Mouse (Mus musculus): ENCODE data around the gene Serpine1. TPM values are rescaled to one million over a fixed set of nuclear protein-coding genes. Genes with fewer than 3 reads are reported as not detected.

Serpine1 gene
- total and polyA plus RNA-seq, 3 experiments = 0.04 to 0.11 TPM; not detected in 1

GRCm38 (mm10) chr5:137100660-137101059 is 28.6 kb upstream of the Serpine1 start:
- peaks cover 22 to 51% of the 10 kb centered on the region in 2 experiments for H3K4me1 ChIP-seq (ENCODE audit: control insufficient read depth in 1 of 2, insufficient read depth in 2 of 2, low read length in 2 of 2)
- H3K9ac ChIP-seq (ENCODE audit: control insufficient read depth, low read depth, low read length, poor library complexity, severe bottlenecking) = peak overlapping the region; percentile 19; the same call in 1 of the 2 replicates

GRCm38 (mm10) chr5:137098418-137098817 is 26.4 kb upstream of the Serpine1 start:
- no peak overlapping the region for H3K4me3 ChIP-seq (ENCODE audit: control insufficient read depth in 1 of 2, insufficient read depth in 1 of 2, low read depth in 2 of 2, low read length in 2 of 2)
- H3K9ac ChIP-seq (ENCODE audit: control insufficient read depth, low read depth, low read length, poor library complexity, severe bottlenecking) = peak overlapping the region; percentile 26
- H3K4me1 ChIP-seq (ENCODE audit: control insufficient read depth in 1 of 2, insufficient read depth in 2 of 2, low read length in 2 of 2) = peaks cover 19 to 44% of the 10 kb centered on the region in 2 experiments
- peaks cover 11% of the 10 kb centered on the region for H3K79me2 ChIP-seq (ENCODE audit: control insufficient read depth, insufficient read depth, low read length, poor library complexity)
- peak; percentile 56 for TF ChIP-seq TAL1 (IDR thresholded peaks at IDR 0.05; ENCODE audit: low read length)
- peak; percentile 99 for TF ChIP-seq ETS1 (IDR thresholded peaks at IDR 0.05; ENCODE audit: low read depth, low read length)
- 0 out of 2 replicates have a peak, but pooled peaks have one; percentile 25 for TF ChIP-seq MYB (IDR thresholded peaks at IDR 0.05; ENCODE audit: low read depth, low read length)
- peak; percentile 58 to 76; a peak in 2 of 4 replicates for TF ChIP-seq EP300 (IDR thresholded peaks at IDR 0.05; ENCODE audit: low read depth in 1 of 2, low read length in 2 of 2)
- no peak for TF ChIP-seq MYC (IDR thresholded peaks at IDR 0.05; ENCODE audit: low read depth, low read length)
- no peak; the same call in 1 of the 2 replicates for TF ChIP-seq MAZ (IDR thresholded peaks at IDR 0.05; ENCODE audit: low read depth, low read length)
- no peak for TF ChIP-seq RAD21 (IDR thresholded peaks at IDR 0.05; ENCODE audit: low read depth, low read length)
- peak in 1 of 2 experiments; percentile 35; a peak in 1 of 4 replicates for TF ChIP-seq POLR2A (IDR thresholded peaks at IDR 0.05; ENCODE audit: control insufficient read depth in 1 of 2, insufficient read depth in 1 of 2, low read depth in 1 of 2, low read length in 2 of 2, poor library complexity in 1 of 2)
- no peak for TF ChIP-seq ZC3H11A (IDR thresholded peaks at IDR 0.05; ENCODE audit: low read depth, low read length)
- peak; percentile 79 for TF ChIP-seq SIN3A (IDR thresholded peaks at IDR 0.05; ENCODE audit: low read length)
- TF ChIP-seq GATA1 (IDR thresholded peaks at IDR 0.05; ENCODE audit: low read depth, low read length) = peak; percentile 95
- TF ChIP-seq MAFK (IDR thresholded peaks at IDR 0.05; ENCODE audit: borderline replicate concordance, low read depth, low read length) = no peak
- TF ChIP-seq UBTF (IDR thresholded peaks at IDR 0.05; ENCODE audit: borderline replicate concordance, insufficient read depth, low read depth, low read length) = no peak
- peak; percentile 64; the same call in 1 of the 2 replicates for TF ChIP-seq TCF12 (IDR thresholded peaks at IDR 0.05; ENCODE audit: low read depth, low read length)
- H3K27me3 ChIP-seq (ENCODE audit: control insufficient read depth in 1 of 2, insufficient read depth in 2 of 2, low read length in 2 of 2) = no peaks in the 10 kb centered on the region
- H3K27ac ChIP-seq (ENCODE audit: control insufficient read depth, low read depth, low read length) = peak overlapping the region; percentile 77
- peaks cover 0 to 27% of the 10 kb centered on the region in 2 experiments; a peak in 2 of 4 replicates for H3K36me3 ChIP-seq (ENCODE audit: control insufficient read depth in 1 of 2, insufficient read depth in 2 of 2, low read length in 2 of 2)
- peak; percentile 87 for DNase-seq (ENCODE audit: low read depth, low spot score)
- no peaks in the 10 kb centered on the region for H3K9me3 ChIP-seq (replicated peaks; ENCODE audit: insufficient read depth, low read length)

More at GRCm38 (mm10) chr5:137100660-137101059, 28.6 kb upstream of the Serpine1 start:
- peak; percentile 59 for DNase-seq (ENCODE audit: low read depth, low spot score)
- Histone ChIP-seq H3K27ac (ENCODE audit: control insufficient read depth, low read depth, low read length) (peak overlapping the region; percentile 66), H3K79me2 (ENCODE audit: control insufficient read depth, insufficient read depth, low read length, poor library complexity) (peaks cover 11% of the 10 kb centered on the region), H3K27me3 (ENCODE audit: control insufficient read depth in 1 of 2, insufficient read depth in 2 of 2, low read length in 2 of 2) (no peaks in the 10 kb centered on the region), H3K36me3 (ENCODE audit: control insufficient read depth in 1 of 2, insufficient read depth in 2 of 2, low read length in 2 of 2) (peaks cover 0 to 36% of the 10 kb centered on the region in 2 experiments; a peak in 2 of 4 replicates), H3K4me3 (ENCODE audit: control insufficient read depth in 1 of 2, insufficient read depth in 1 of 2, low read depth in 2 of 2, low read length in 2 of 2) (no peak overlapping the region), H3K9me3 (replicated peaks; ENCODE audit: insufficient read depth, low read length) (no peaks in the 10 kb centered on the region)
- TF ChIP-seq ELF1 (IDR thresholded peaks at IDR 0.05; ENCODE audit: low read depth, low read length) (no peak), RAD21 (IDR thresholded peaks at IDR 0.05; ENCODE audit: low read depth, low read length) (no peak), RCOR1 (IDR thresholded peaks at IDR 0.05; ENCODE audit: low read depth, low read length) (no peak), POLR2AphosphoS5 (IDR thresholded peaks at IDR 0.05; ENCODE audit: borderline replicate concordance, low read depth, low read length) (no peak), TAL1 (IDR thresholded peaks at IDR 0.05; ENCODE audit: low read length) (no peak), ETS1 (IDR thresholded peaks at IDR 0.05; ENCODE audit: low read depth, low read length) (peak; percentile 43), GATA1 (IDR thresholded peaks at IDR 0.05; ENCODE audit: low read depth, low read length) (no peak), EP300 (IDR thresholded peaks at IDR 0.05; ENCODE audit: low read depth in 1 of 2, low read length in 2 of 2) (peak in 1 of 2 experiments; percentile 45; a peak in 1 of 4 replicates), TCF12 (IDR thresholded peaks at IDR 0.05; ENCODE audit: low read depth, low read length) (no peak), MAX (IDR thresholded peaks at IDR 0.05; ENCODE audit: low read length) (no peak), NELFE (IDR thresholded peaks at IDR 0.05; ENCODE audit: low read depth, low read length) (peak; percentile 46), POLR2A (IDR thresholded peaks at IDR 0.05; ENCODE audit: control insufficient read depth in 1 of 2, insufficient read depth in 1 of 2, low read depth in 1 of 2, low read length in 2 of 2, poor library complexity in 1 of 2) (peak in 1 of 2 experiments; percentile 41; a peak in 1 of 4 replicates), MAZ (IDR thresholded peaks at IDR 0.05; ENCODE audit: low read depth, low read length) (no peak), MEF2A (IDR thresholded peaks at IDR 0.05; ENCODE audit: extremely low read depth, insufficient replicate concordance, low read depth, low read length, poor library complexity, severe bottlenecking) (no peak), MAFK (IDR thresholded peaks at IDR 0.05; ENCODE audit: borderline replicate concordance, low read depth, low read length) (no peak), ZNF384 (IDR thresholded peaks at IDR 0.05; ENCODE audit: low read depth, low read length) (no peak), POLR2AphosphoS2 (IDR thresholded peaks at IDR 0.05; ENCODE audit: low read length) (no peak), SIN3A (IDR thresholded peaks at IDR 0.05; ENCODE audit: low read length) (0 out of 2 replicates have a peak, but pooled peaks have one; percentile 31)

Data from MEL (cell line).